Mouse (Mus musculus) spleen, postnatal 14 days (tissue): ENCODE results near the gene Chpt1.
"Not testable (repeated sequence)": the region's sequence is repeated elsewhere in the genome, so short reads cannot be mapped to it uniquely, and the experiment has no call there.

Source experiments
- DNase-seq, 2 experiments: peaks; one replicate each; pipeline ENCODE4 v3.0.0; 2021 to 2022; ENCODE audit warnings: low spot score in 2 of 2

Gene Chpt1

GRCm38 (mm10) chr10:88494959-88495587, 8.8 kb downstream of the Chpt1 start:
- no peak for DNase-seq

GRCm38 (mm10) chr10:88492658-88493057, 11.2 kb downstream of the Chpt1 start:
- DNase-seq: no peak

GRCm38 (mm10) chr10:88491632-88492031, 12.2 kb downstream of the Chpt1 start:
- no peak for DNase-seq

GRCm38 (mm10) chr10:88488629-88489028, 15.2 kb downstream of the Chpt1 start:
- no peak for DNase-seq

GRCm38 (mm10) chr10:88482866-88483265, 21.0 kb downstream of the Chpt1 start:
- not testable (repeated sequence) for DNase-seq

- DNase-seq: no peak
Measured at GRCm38 (mm10) chr10:88460122-88460820, 43.6 kb downstream of the Chpt1 start.

GRCm38 (mm10) chr10:88459502-88459992, 44.3 kb downstream of the Chpt1 start, which contains the start of gene Sycp3:
TSS of gene Sycp3 (plus strand) at chr10:88459569.
- no peak for DNase-seq

GRCm38 (mm10) chr10:88457816-88458215, 46.1 kb downstream of the Chpt1 start:
- DNase-seq: no peak

- no peak for DNase-seq
Measured at GRCm38 (mm10) chr10:88451990-88452389, 51.9 kb downstream of the Chpt1 start.

- no peak for DNase-seq
Measured at GRCm38 (mm10) chr10:88451221-88451620, 52.7 kb downstream of the Chpt1 start.

- DNase-seq: no peak
Measured at GRCm38 (mm10) chr10:88441224-88441623, 62.6 kb downstream of the Chpt1 start.

GRCm38 (mm10) chr10:88427998-88428397, 75.9 kb downstream of the Chpt1 start:
- no peak for DNase-seq

GRCm38 (mm10) chr10:88426896-88427295, 77.0 kb downstream of the Chpt1 start:
- no peak for DNase-seq

GRCm38 (mm10) chr10:88426158-88426816, 77.6 kb downstream of the Chpt1 start:
- peak in 1 of 2 experiments; percentile 42 for DNase-seq

- no peak for DNase-seq
Measured at GRCm38 (mm10) chr10:88420655-88421435, 83.0 kb downstream of the Chpt1 start.

GRCm38 (mm10) chr10:88420141-88420541, 83.7 kb downstream of the Chpt1 start:
- DNase-seq: no peak

- no peak for DNase-seq
Measured at GRCm38 (mm10) chr10:88417686-88418085, 86.2 kb downstream of the Chpt1 start.

- DNase-seq: no peak
Measured at GRCm38 (mm10) chr10:88412290-88412995, 91.4 kb downstream of the Chpt1 start.

GRCm38 (mm10) chr10:88409751-88410150, 94.1 kb downstream of the Chpt1 start:
- DNase-seq: no peak

- DNase-seq: no peak
Measured at GRCm38 (mm10) chr10:88407875-88408631, 95.8 kb downstream of the Chpt1 start.
